Mouse (Mus musculus) lung, adult 2 months (tissue): ENCODE data around the gene Bhlhe41.

Experiments used
- CTCF ChIP-seq: fragments of 200-500 bp; IDR thresholded peaks from 2 replicates; pipeline ENCODE4 v1.5.1; 2011; ENCODE audit warnings: mild to moderate bottlenecking, low read length, control low read depth; ENCODE audit not compliant: insufficient read depth
- POLR2A ChIP-seq: fragments of 200-500 bp; IDR thresholded peaks from 2 replicates; pipeline ENCODE4 v1.6.1; 2011; ENCODE audit warnings: low read depth, mild to moderate bottlenecking, control low read depth, low read length, borderline replicate concordance; ENCODE audit errors: extremely low read depth

DNA sequence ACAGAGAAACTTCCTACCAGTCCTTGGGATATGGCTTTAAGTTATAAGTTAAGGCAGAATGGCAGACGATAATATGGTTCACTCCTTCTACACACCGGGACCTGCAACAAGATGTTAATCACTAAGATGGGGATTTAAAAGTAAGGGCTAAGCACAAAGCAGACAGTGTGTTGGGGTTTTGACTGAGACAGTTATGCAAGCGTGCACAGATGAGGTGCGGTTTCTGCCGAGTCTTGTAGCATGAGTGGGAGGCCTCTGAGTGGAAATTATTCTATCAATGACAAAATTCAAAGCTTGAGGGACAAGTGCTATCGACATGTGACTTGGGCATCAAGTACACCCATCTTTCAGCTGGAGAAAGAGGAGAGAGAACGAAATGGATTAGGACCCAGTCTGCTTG lies 12.7 kb downstream of the Bhlhe41 start:
- no peak for TF ChIP-seq CTCF
- TF ChIP-seq POLR2A, result no peak
